Mouse (Mus musculus) neural tube, embryonic 11.5 days (tissue): ENCODE results near the gene 3110082I17Rik. TPM values are rescaled to one million over a fixed set of nuclear protein-coding genes. Genes with fewer than 3 reads are reported as not detected.

ENCODE experiments used
- ATAC-seq: fragments of 200-750 bp; cut with Nextera tagmentation; 2 replicates; pipeline ENCODE4 v1.8.0; 2017; ENCODE audit warnings: moderate number of reproducible peaks, mild to moderate bottlenecking, moderate TSS enrichment, moderate library complexity; ENCODE audit not compliant: insufficient read depth, low FRiP score, low TSS enrichment
- DNase-seq: peaks from one replicate; pipeline ENCODE4 v3.0.0-alpha.2; 2015; ENCODE audit warnings: low spot score
- H3K27ac ChIP-seq: fragments of 300-500 bp; sonication (generic); 2 replicates; pipeline ENCODE4 v1.5.1; 2014; ENCODE audit warnings: low read depth, mild to moderate bottlenecking, low read length
- H3K27me3 ChIP-seq: fragments of 300-500 bp; sonication (generic); 2 replicates; pipeline ENCODE4 v1.6.1; 2014; ENCODE audit warnings: mild to moderate bottlenecking, low read length, mixed read lengths; ENCODE audit not compliant: control insufficient read depth, insufficient read depth
- H3K36me3 ChIP-seq: fragments of 300-500 bp; sonication (generic); 2 replicates; pipeline ENCODE4 v1.6.1; 2014; ENCODE audit warnings: mild to moderate bottlenecking, low read length, moderate library complexity, mixed read lengths; ENCODE audit not compliant: control insufficient read depth, insufficient read depth
- H3K4me1 ChIP-seq: fragments of 300-500 bp; sonication (generic); 2 replicates; pipeline ENCODE4 v1.6.1; 2014; ENCODE audit warnings: low read length, mixed read lengths; ENCODE audit not compliant: control insufficient read depth, insufficient read depth
- H3K4me2 ChIP-seq: fragments of 300-500 bp; sonication (generic); 2 replicates; pipeline ENCODE4 v1.6.1; 2014; ENCODE audit warnings: low read depth, mild to moderate bottlenecking, moderate library complexity
- H3K4me3 ChIP-seq: fragments of 300-500 bp; sonication (generic); 2 replicates; pipeline ENCODE4 v1.5.1; 2014; ENCODE audit warnings: low read depth, low read length
- H3K9ac ChIP-seq: fragments of 300-500 bp; sonication (generic); 2 replicates; pipeline ENCODE4 v1.6.1; 2014; ENCODE audit warnings: mild to moderate bottlenecking, low read length
- H3K9me3 ChIP-seq: fragments of 300-500 bp; sonication (generic); 2 replicates; pipeline ENCODE4 v1.6.1; 2016; ENCODE audit warnings: low read length; ENCODE audit not compliant: control insufficient read depth
- WGBS: fragments of 180-500 bp; shearing (Covaris S2); extraction: QIAGEN DNeasy Blood & Tissue Kit; methylation state at CpG from one replicate; pipeline ENCODE4 v1.1.7; 2014; 5-methylcytosine and 5-hydroxymethylcytosine counted together
- polyA plus RNA-seq: library from polyadenylated mRNA; unstranded; fragments of >200 nt; fragmentation: Nextera tagmentation; extraction: Ambion mirVana; gene quantifications from 2 replicates; pipeline ENCODE4 v1.2.1, GENCODE M21; 2014

The 3110082I17Rik gene
- polyA plus RNA-seq, 1 experiment from 2014 or later, result 37.6 TPM

- Histone ChIP-seq H3K27ac (no peak overlapping the region), H3K4me1 (peaks cover 4% of the 10 kb centered on the region; the same call in 1 of the 2 replicates), H3K9me3 (no peaks in the 10 kb centered on the region), H3K9ac (no peak overlapping the region), H3K36me3 (no peaks in the 10 kb centered on the region), H3K27me3 (peaks cover 34% of the 10 kb centered on the region), H3K4me3 (no peak overlapping the region), H3K4me2 (no peak overlapping the region)
- 58% methylated on average over 13 of the region's 13 CpGs for WGBS
- DNase-seq (no peak), ATAC-seq (no peak)
These were observed 134.1 kb downstream of the 3110082I17Rik start for GRCm38 (mm10) chr5:139326111-139326696.

- H3K27ac ChIP-seq, result 0 out of 2 replicates have a peak within 1 kb of the TSS, but pooled peaks have one; percentile 8
- WGBS, result 3% methylated on average over 50 of the region's 61 CpGs
- peaks cover 34% of the 10 kb centered on the region for H3K27me3 ChIP-seq
These were observed 134.8 kb downstream of the 3110082I17Rik start, which contains the start of gene Adap1 for GRCm38 (mm10) chr5:139325395-139325966. Adap1 (minus strand) TSS chr5:139325622.

GRCm38 (mm10) chr5:139324691-139325394, 135.5 kb downstream of the 3110082I17Rik start:
- ATAC-seq (peak; percentile 38; the same call in 1 of the 2 replicates), DNase-seq (no peak)
- Histone ChIP-seq H3K27ac (0 out of 2 replicates have a peak overlapping the region, but pooled peaks have one; percentile 8), H3K27me3 (peaks cover 34% of the 10 kb centered on the region), H3K4me3 (peak overlapping the region; percentile 63), H3K4me1 (peaks cover 4% of the 10 kb centered on the region; the same call in 1 of the 2 replicates), H3K9me3 (no peaks in the 10 kb centered on the region), H3K9ac (peak overlapping the region; percentile 67), H3K4me2 (peak overlapping the region; percentile 99), H3K36me3 (no peaks in the 10 kb centered on the region)
- WGBS, result 3% methylated on average over 49 of the region's 62 CpGs

More at GRCm38 (mm10) chr5:139325395-139325966, 134.8 kb downstream of the 3110082I17Rik start, which contains the start of gene Adap1:
- Histone ChIP-seq H3K4me1 (peaks cover 4% of the 10 kb centered on the region; the same call in 1 of the 2 replicates), H3K9me3 (no peaks in the 10 kb centered on the region), H3K9ac (peak within 1 kb of the TSS; percentile 67), H3K4me3 (peak within 1 kb of the TSS; percentile 63), H3K4me2 (peak within 1 kb of the TSS; percentile 99), H3K36me3 (no peaks in the 10 kb centered on the region)
- DNase-seq (peak; percentile 66), ATAC-seq (peak; percentile 77)

GRCm38 (mm10) chr5:139324045-139324491, 136.3 kb downstream of the 3110082I17Rik start:
- 74% methylated on average over 5 of the region's 5 CpGs for WGBS
- peaks cover 34% of the 10 kb centered on the region for H3K27me3 ChIP-seq

GRCm38 (mm10) chr5:139323260-139323924, 136.9 kb downstream of the 3110082I17Rik start:
- H3K4me3 ChIP-seq, result no peak overlapping the region
- no peaks in the 10 kb centered on the region for H3K9me3 ChIP-seq
- ATAC-seq (no peak), DNase-seq (no peak)
- H3K4me1 ChIP-seq, result peaks cover 4% of the 10 kb centered on the region; the same call in 1 of the 2 replicates
- no peaks in the 10 kb centered on the region for H3K36me3 ChIP-seq
- H3K9ac ChIP-seq, result no peak overlapping the region
- peaks cover 34% of the 10 kb centered on the region for H3K27me3 ChIP-seq
- 85% methylated on average over 9 of the region's 9 CpGs for WGBS
- H3K27ac ChIP-seq, result no peak overlapping the region
- H3K4me2 ChIP-seq, result no peak overlapping the region

More at GRCm38 (mm10) chr5:139324045-139324491, 136.3 kb downstream of the 3110082I17Rik start:
- Histone ChIP-seq H3K9me3 (no peaks in the 10 kb centered on the region), H3K4me1 (peaks cover 4% of the 10 kb centered on the region; the same call in 1 of the 2 replicates), H3K4me3 (no peak overlapping the region), H3K9ac (no peak overlapping the region), H3K4me2 (no peak overlapping the region; the same call in 1 of the 2 replicates), H3K36me3 (no peaks in the 10 kb centered on the region), H3K27ac (no peak overlapping the region)
- DNase-seq (no peak), ATAC-seq (no peak)

- Histone ChIP-seq H3K4me3 (no peak overlapping the region), H3K9ac (no peak overlapping the region), H3K27ac (no peak overlapping the region), H3K27me3 (peaks cover 32% of the 10 kb centered on the region), H3K4me2 (no peak overlapping the region), H3K4me1 (peaks cover 4% of the 10 kb centered on the region; the same call in 1 of the 2 replicates), H3K36me3 (no peaks in the 10 kb centered on the region), H3K9me3 (no peaks in the 10 kb centered on the region)
- ATAC-seq (no peak), DNase-seq (no peak)
- WGBS, result 83% methylated on average over 6 of the region's 6 CpGs
These were observed 139.0 kb downstream of the 3110082I17Rik start for GRCm38 (mm10) chr5:139321331-139321730.

- WGBS, result 74% methylated on average over 7 of the region's 7 CpGs
- Histone ChIP-seq H3K4me2 (no peak overlapping the region), H3K27ac (no peak overlapping the region), H3K4me1 (peaks cover 4% of the 10 kb centered on the region; the same call in 1 of the 2 replicates), H3K9ac (no peak overlapping the region), H3K9me3 (no peaks in the 10 kb centered on the region), H3K36me3 (no peaks in the 10 kb centered on the region), H3K27me3 (peaks cover 23% of the 10 kb centered on the region), H3K4me3 (no peak overlapping the region)
- ATAC-seq (no peak), DNase-seq (no peak)
These were observed 139.9 kb downstream of the 3110082I17Rik start for GRCm38 (mm10) chr5:139320424-139320823.
